Mouse (Mus musculus): ENCODE data around the gene Lingo1.

Lingo1 gene

DNA sequence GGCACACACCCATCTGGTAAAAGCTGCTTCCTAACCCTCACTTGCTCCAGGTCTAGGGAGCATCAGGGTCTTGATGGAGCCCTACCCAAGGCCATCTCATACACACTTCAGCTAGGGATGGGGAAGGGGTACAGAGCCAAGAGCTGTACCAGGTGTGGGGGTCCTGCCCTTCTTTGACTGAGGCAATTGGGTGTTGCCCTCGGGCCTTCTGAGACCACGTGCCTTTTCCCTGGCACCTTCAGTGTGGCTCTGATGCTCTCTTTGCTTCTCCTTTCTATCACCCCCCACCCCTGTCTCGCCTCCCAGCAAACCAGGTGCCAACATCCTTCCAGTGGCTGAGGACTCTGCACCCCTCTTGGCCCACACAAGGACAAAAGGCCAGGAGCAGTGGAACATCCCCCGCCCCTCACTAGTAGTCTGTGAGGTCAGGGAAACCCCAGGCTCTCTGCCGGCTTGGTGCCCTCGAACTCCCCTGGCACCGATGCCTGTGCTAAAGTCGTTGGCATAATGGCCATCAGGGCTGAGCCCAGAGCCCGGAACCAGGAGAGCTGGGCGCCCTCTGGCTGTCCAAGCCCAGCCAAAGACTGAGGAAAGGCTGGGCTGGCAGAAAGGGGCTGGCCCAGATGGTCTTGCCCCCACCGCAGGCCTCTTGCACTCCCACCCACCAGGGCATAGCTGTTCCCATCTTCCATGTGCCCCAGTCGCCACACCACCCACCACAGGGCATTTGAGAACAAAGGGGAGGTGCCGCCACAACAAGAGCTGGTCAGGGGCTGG, 162.6 kb downstream of the Lingo1 start:
- no peak for DNase-seq (ENCODE audit: low read depth)

GRCm38 (mm10) chr9:56630945-56631344, 165.3 kb downstream of the Lingo1 start:
- no peak for DNase-seq (ENCODE audit: low read depth)

DNA sequence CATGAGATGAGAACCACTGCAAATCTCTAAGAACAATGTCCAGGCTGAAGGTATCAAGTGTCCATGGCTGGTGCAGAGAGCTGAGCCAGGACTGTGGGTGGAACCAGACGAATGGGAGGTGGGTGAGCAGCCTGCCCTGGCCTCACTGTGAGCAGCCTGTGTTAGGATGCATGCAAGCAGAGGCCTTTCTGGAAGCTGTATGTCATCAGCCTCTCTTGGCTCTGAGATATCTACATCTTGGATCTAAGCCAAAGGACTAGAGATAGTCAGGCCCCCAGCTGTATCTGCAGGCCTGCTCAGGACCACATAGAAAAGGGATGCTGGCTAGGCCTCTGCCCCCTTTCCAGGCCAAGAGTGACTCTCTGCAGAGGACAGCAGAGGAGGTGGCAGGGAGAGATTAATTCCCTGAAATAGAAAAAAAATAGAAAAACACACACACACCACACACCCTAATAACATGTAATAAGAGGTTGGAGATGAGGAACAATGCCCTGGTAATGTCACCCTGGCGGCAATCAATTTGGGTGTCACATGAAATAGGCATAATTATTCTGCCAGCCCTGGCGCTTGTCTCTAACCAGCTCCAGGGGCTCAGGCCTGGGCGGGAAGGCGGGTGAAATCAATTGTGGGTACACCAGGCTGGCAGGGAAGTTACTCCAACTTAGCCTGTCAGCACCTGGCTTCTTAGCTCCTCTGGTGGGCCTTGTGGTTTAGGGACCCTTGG, 166.4 kb downstream of the Lingo1 start:
- DNase-seq (ENCODE audit: low read depth), result no peak

GRCm38 (mm10) chr9:56627295-56627694, 169.0 kb downstream of the Lingo1 start:
- DNase-seq (ENCODE audit: low read depth), result no peak

DNA sequence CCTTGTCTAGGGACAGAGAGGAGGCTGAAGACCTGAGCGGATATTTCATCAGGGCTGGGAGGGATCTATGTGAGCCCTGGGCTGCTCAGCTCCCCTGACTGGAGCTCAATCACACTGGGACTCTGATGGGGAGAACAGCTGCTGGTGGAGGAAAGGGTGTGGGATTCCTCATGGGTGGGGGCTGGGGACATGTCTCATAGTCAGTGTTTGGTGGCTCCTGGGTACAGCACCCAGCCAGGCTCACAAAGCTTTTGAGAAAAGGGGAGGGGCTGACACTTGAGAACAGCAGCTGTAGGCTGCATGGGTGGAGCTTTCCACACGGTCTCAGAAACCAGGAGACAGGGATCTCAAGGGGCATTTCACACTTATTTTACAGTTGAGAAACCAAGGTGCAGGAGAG, 171.3 kb downstream of the Lingo1 start:
- DNase-seq (ENCODE audit: low read depth), result no peak

DNA sequence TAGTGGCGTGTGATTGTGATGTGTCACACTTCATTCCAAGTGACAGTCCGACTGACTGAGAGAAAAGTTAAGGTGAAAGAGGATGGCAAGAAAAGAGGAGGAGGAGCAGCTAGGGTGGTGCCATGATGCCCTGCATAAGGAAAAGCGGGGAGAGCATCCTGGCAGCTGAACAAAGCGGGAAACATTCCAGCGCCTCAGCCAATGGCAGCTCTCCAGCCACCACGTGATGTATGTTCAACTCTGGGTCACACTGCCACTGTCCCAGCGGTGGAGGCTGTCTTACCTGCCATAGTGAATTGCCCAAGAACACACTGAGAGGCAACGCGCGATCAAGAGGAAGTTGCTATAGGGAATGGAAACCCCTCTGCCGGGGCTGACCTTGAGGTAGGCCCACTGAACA, 172.9 kb downstream of the Lingo1 start:
- DNase-seq (ENCODE audit: low read depth), result no peak

DNA sequence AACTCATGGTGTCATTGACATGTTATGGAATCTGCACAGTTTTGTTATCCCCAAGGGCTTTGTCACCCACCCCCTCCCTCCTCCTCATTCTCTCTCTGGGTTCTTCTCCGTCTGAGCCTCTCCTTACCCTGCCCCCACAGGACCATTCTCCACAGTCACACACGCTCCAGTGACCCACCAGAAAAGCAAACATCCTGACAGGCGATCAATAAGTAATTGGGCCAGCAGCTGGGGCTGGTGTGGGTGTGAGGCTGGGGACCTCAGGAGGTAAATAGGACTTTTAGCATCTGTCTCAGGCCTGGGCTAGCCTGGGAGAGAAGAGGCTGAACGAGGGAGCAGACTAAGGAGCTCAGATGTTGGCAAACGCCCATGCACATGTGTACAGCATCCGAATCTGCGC, 173.5 kb downstream of the Lingo1 start:
- no peak for DNase-seq (ENCODE audit: low read depth)

GRCm38 (mm10) chr9:56620512-56621371, 175.5 kb downstream of the Lingo1 start:
- DNase-seq (ENCODE audit: low read depth), result no peak

DNA sequence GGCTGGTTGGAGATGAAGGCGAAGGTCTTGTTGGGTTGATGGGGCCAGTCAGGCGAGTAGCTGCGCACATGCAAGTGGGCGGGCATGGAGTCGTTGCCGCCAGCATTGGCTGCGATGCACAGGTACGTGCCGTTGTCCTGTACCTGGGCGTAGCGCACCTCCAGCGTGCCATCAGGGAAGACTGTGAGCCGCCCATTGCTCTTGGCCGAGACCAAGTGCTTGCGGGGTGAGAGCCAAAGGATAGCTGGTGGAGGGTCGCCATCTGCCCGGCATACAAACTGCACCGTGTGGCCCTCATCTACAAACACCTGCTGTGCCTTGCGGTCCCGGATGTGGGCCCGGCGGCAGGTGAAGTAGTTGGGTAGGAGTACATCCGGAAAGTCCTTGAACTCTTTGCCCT, 176.6 kb downstream of the Lingo1 start:
- no peak for DNase-seq (ENCODE audit: low read depth)

DNA sequence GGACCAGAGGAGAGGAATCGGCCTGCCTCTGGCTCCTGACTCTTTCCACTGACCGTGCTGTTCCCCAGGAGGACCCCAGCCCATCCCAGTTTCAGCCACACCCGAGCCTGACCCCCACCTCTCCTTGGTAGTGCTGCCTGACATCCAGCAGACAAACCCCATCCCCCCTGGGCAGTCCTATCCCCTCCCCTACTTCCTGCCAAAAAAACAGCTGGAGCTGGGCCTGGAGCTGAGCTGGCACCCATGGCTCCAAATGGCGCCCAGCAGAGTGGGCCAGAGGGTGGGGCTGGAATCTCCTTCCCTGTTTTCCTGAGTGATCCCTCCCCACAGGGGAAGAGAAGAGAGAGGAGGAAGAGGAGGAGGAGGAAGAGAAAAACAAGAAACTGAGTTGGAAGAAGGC, 177.6 kb downstream of the Lingo1 start:
- no peak for DNase-seq (ENCODE audit: low read depth)

GRCm38 (mm10) chr9:56616061-56616460, 180.2 kb downstream of the Lingo1 start:
- DNase-seq (ENCODE audit: low read depth), result no peak

GRCm38 (mm10) chr9:56612798-56613183, 183.5 kb downstream of the Lingo1 start:
- no peak for DNase-seq (ENCODE audit: low read depth)

GRCm38 (mm10) chr9:56611912-56612797, 184.1 kb downstream of the Lingo1 start:
- no peak for DNase-seq (ENCODE audit: low read depth)

- no peak for DNase-seq (ENCODE audit: low read depth)
Observed at GRCm38 (mm10) chr9:56610955-56611354, 185.3 kb downstream of the Lingo1 start.

DNA sequence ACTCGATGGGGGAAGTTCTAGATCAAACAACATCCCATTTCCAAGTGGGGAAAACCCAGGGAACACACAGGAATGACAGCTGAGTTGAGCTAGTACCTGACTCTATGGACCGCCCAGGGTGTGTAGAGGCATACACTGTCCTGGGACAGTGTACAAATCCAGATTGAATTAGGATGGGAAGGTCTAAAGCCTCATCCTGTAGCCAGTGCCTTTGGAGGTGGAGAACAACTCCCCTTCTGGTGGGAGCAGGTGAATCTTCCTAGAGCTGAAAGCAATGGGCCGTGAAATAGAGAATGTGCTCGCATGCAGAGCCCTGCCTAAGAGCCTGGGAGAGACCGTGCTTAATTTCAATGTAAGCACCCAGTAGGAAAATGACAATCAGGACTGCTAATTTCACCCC, 185.8 kb downstream of the Lingo1 start:
- no peak for DNase-seq (ENCODE audit: low read depth)

DNA sequence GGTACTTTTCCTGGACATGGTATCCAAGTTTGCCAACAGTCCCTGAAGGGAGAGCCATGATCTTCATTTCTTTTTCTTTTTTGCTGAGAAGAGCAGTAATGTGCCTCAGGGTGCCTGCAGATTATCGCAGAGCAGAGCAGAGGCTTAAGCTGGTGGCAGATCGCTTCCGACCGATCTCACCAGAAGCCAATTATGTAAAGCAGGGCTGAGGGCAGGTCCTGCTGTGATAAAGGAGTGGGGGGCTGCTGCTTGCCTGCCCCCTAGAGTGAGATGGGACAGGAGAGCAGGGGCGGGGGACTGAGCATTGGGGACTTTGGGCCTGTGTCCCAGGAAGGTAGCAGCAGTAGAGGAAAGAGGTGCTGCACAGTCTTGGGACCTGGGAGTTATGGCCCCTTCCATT, 186.8 kb downstream of the Lingo1 start:
- DNase-seq (ENCODE audit: low read depth), result no peak

DNA sequence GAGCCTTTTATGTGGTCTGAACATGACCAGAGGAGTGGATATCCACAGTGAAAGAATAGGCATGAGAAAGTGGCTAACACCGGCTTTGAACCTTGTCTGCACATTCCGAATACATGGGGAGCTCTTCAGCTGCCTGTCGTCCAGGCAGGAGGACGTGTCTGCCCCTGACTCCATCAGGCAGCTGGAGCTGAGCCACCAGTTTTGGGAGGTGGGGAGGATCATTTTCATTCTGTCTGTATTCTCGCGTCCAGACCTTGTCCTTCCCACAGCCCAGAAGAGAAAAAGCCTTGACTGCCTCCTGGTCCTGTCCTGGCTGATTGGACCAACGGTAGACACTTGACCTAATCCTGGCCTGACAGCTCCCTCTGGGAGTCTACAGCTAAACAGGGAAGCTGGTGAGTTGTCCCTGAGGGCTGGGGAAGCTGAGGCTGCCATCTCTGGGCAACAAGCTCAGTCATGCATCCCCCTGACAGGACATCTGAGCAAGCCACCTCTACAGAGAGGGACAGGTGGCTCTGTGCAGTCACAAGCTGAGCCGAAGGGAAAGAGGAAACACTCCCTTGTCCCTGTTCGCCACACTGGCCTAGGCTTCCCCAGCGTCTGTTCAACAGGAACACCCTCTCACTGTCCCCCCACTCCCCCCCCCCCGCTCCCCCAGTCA, 187.4 kb downstream of the Lingo1 start:
- peak; percentile 14 for DNase-seq (ENCODE audit: low read depth)

DNA sequence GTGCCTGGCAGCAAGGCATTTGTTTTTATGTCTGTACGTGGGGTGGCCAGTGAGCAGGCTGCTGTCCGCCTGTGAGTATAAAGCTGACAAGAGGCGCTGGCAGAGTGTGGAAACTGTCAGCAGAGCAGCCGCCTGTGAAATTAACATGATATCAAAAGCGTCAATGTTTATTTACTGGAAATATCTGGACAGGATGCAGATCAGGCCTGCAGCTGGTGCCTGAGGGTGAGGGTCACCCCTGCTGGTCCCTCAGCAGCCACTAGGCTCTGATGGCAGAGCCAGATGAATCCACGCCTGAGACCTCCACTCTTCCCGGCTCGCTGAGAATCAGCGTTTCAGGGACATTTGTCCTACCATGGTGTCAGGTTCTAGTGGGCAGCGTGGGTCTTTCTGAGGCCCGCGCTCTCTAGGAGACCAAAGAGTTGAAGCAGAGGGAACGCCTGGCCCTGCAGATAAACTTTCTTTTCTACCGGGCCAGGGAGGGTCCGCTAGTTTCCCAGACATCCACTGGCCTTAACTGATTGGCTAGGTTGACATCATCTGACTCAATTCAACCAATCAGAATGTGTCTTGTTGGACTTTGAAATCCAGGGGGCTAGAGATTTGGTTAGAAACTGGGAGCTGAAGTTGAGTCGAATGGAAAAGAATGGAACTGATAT, 190.1 kb downstream of the Lingo1 start:
- no peak for DNase-seq (ENCODE audit: low read depth)

GRCm38 (mm10) chr9:56605443-56605806, 190.8 kb downstream of the Lingo1 start:
- no peak for DNase-seq (ENCODE audit: low read depth)

DNA sequence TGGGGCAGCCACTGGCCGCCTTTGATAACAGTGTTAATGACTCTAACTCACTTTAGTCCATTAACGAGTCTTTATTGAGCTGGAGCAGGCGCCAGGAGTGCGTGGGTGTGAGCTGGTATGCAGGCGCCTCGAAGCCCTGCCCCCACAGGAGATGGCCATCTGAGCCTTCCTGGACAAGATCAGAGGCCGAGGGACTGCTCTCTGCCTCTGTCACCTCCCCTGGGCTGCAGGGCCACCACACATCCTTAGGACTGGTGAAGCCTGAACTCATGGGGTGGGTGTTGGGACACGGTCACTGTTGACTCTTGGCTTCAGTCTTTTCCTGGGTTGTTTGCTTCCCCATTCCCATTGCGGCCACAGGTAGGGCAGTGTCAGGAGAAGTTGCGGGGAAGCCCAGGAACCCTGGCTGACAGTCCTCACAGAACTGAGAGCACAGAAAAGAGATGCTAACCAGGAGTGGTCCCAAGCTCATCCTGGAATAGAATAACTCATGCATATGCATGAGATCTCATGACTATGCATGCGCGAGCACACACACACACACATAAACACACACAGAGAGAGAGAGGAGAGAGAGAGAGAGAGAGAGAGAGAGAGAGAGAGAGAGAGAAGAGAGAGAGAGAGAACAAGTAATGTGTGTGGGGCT, 191.3 kb downstream of the Lingo1 start:
- no peak for DNase-seq (ENCODE audit: low read depth)
